In genomic region chr7:123354851-123355250, GRCm38 (mm10) we compare ENCODE assay signal across 28 mouse cellular contexts. TPM values are rescaled to one million over a fixed set of nuclear protein-coding genes. Genes with fewer than 3 reads are reported as not detected.
DNase-seq lines count a peak whose midpoint lies in the region; ATAC-seq and TF ChIP-seq lines count a peak whose summit lies in the region.
"Had no signal": no experiment of that assay in that cellular context is flagged by ENCODE, and none has a peak within 500 bp of the region (broad histone marks: within the 10 kb centered on the region; RNA-seq: fewer than 3 reads in every experiment).

No protein-coding gene starts in this region.

- ATAC-seq in liver, embryonic 12.5 days = no peak
- no peak for ATAC-seq in liver, embryonic 13.5 days (ENCODE audit: low read depth)
- no peak for ATAC-seq in midbrain, embryonic 11.5 days (ENCODE audit: low FRiP score)
- ATAC-seq: forebrain, embryonic 14.5 days; lung, postnatal 0 days; Patski had no signal

- dilution Hi-C loops in CH12.LX (cut with MboI; ENCODE audit: extremely low pct_ligation_motif_present, extremely low pct_unique_long_range_greater_than_20kb, low sequenced_read_pairs) = no loop called here

- peak overlapping the region; percentile 65 for H3K9ac ChIP-seq in liver, embryonic 12.5 days
- H3K9ac ChIP-seq in CH12.LX (ENCODE audit: insufficient read depth, low read depth) = 0 out of 2 replicates have a peak overlapping the region, but pooled peaks have one; percentile 34
- H3K9ac ChIP-seq in liver, embryonic 13.5 days = peak overlapping the region; percentile 49
- H3K9ac ChIP-seq in midbrain, embryonic 11.5 days (ENCODE audit: low read length) = no peak overlapping the region
- H3K9ac ChIP-seq: embryonic facial prominence, embryonic 15.5 days; heart, embryonic 12.5 days; hindbrain, embryonic 12.5 days; limb, embryonic 15.5 days; stomach, embryonic 15.5 days had no signal

- in situ Hi-C loops in CH12.LX (cut with MboI; ENCODE audit: low pct_ligation_motif_present, low pct_unique_long_range_greater_than_20kb, low sequenced_read_pairs) = no loop called here

- peak overlapping the region; percentile 72 for H3K4me2 ChIP-seq in liver, embryonic 12.5 days
- peak overlapping the region; percentile 78 for H3K4me2 ChIP-seq in CH12.LX (ENCODE audit: insufficient read depth, low read depth, poor library complexity, severe bottlenecking)
- H3K4me2 ChIP-seq in liver, embryonic 13.5 days = peak overlapping the region; percentile 67
- H3K4me2 ChIP-seq in midbrain, embryonic 11.5 days = no peak overlapping the region
- H3K4me2 ChIP-seq: embryonic facial prominence, embryonic 15.5 days; heart, embryonic 12.5 days; hindbrain, embryonic 12.5 days; limb, embryonic 15.5 days; stomach, embryonic 15.5 days had no signal

- peaks cover 95% of the 10 kb centered on the region for H3K4me1 ChIP-seq in liver, embryonic 12.5 days
- peaks cover 35 to 94% of the 10 kb centered on the region in 2 experiments for H3K4me1 ChIP-seq in CH12.LX (ENCODE audit: control insufficient read depth in 1 of 2, insufficient read depth in 2 of 2)
- peaks cover 94% of the 10 kb centered on the region for H3K4me1 ChIP-seq in liver, embryonic 13.5 days (replicated peaks)
- H3K4me1 ChIP-seq in megakaryocyte, embryonic 14.5 days = peaks cover 77% of the 10 kb centered on the region
- peaks cover 3% of the 10 kb centered on the region; the same call in 1 of the 2 replicates for H3K4me1 ChIP-seq in midbrain, embryonic 11.5 days (ENCODE audit: control insufficient read depth, insufficient read depth, low read length)
- H3K4me1 ChIP-seq: embryonic facial prominence, embryonic 15.5 days; hindbrain, embryonic 12.5 days; stomach, embryonic 15.5 days had no signal

- no peaks in the 10 kb centered on the region for H3K27me3 ChIP-seq in liver, embryonic 12.5 days (replicated peaks)
- no peaks in the 10 kb centered on the region for H3K27me3 ChIP-seq in CH12.LX (replicated peaks)
- no peaks in the 10 kb centered on the region for H3K27me3 ChIP-seq in liver, embryonic 13.5 days
- H3K27me3 ChIP-seq in megakaryocyte, embryonic 14.5 days (replicated peaks) = no peaks in the 10 kb centered on the region
- no peaks in the 10 kb centered on the region for H3K27me3 ChIP-seq in midbrain, embryonic 11.5 days (ENCODE audit: control insufficient read depth, insufficient read depth, low read length)
- H3K27me3 ChIP-seq: embryonic facial prominence, embryonic 15.5 days; heart, embryonic 12.5 days; hindbrain, embryonic 12.5 days; limb, embryonic 15.5 days; Patski; stomach, embryonic 15.5 days had no signal

- peak overlapping the region; percentile 88 for H3K27ac ChIP-seq in liver, embryonic 12.5 days
- H3K27ac ChIP-seq in CH12.LX (ENCODE audit: insufficient read depth, low read depth) = peak overlapping the region; percentile 97; the same call in 1 of the 2 replicates
- H3K27ac ChIP-seq in liver, embryonic 13.5 days = peak overlapping the region; percentile 86
- no peak overlapping the region for H3K27ac ChIP-seq in midbrain, embryonic 11.5 days (ENCODE audit: low read depth, low read length)
- H3K27ac ChIP-seq: embryonic facial prominence, embryonic 15.5 days; hindbrain, embryonic 12.5 days; kidney, postnatal 0 days; left cerebral cortex, adult 2 months; limb, embryonic 15.5 days; stomach, embryonic 15.5 days had no signal

- DNase-seq in liver (no peak), CH12.LX (ENCODE audit: extremely low read depth) (no peak)
- DNase-seq in liver, embryonic 13.5 days = no peak
- no peak for DNase-seq in midbrain, embryonic 11.5 days (ENCODE audit: low spot score, missing footprints)
- no peak for DNase-seq in frontal cortex, adult 2 months (ENCODE audit: extremely low spot score in 1 of 2, low spot score in 1 of 2)
- no peak for DNase-seq in lung, postnatal 14 days
- DNase-seq: adrenal gland, adult 8-10 months; B cell, adult 2 months; cerebellum, adult 8-10 months; cerebellum, postnatal 36 days; gastrocnemius, postnatal 10 days; heart, adult 11 months; heart, postnatal 14 days; kidney, adult 11 months; left cerebral cortex, postnatal 4 days; midbrain, embryonic 14.5 days had no signal

- peak overlapping the region; percentile 31; the same call in 1 of the 2 replicates for H3K4me3 ChIP-seq in liver, embryonic 12.5 days
- no peak overlapping the region for H3K4me3 ChIP-seq in CH12.LX (replicated peaks in 1 of 3; ENCODE audit: low read depth in 2 of 3, low read length in 2 of 3, poor library complexity in 1 of 3)
- H3K4me3 ChIP-seq in liver, embryonic 13.5 days (replicated peaks) = peak overlapping the region; percentile 34; the same call in 1 of the 2 replicates
- H3K4me3 ChIP-seq in megakaryocyte, embryonic 14.5 days (replicated peaks) = peak overlapping the region; percentile 23
- H3K4me3 ChIP-seq in midbrain, embryonic 11.5 days (ENCODE audit: low read depth, low read length) = no peak overlapping the region
- H3K4me3 ChIP-seq: embryonic facial prominence, embryonic 15.5 days; heart, embryonic 12.5 days; hindbrain, embryonic 12.5 days; left cerebral cortex, adult 2 months; limb, embryonic 15.5 days; stomach, embryonic 15.5 days had no signal

- TF ChIP-seq POLR2A in CH12.LX (IDR thresholded peaks at IDR 0.05; ENCODE audit: low read depth, low read length) = no peak

- TF ChIP-seq RAD21 in CH12.LX (IDR thresholded peaks at IDR 0.05; ENCODE audit: low read depth, low read length) = no peak

- TF ChIP-seq CTCF in CH12.LX (conservative IDR thresholded peaks at IDR 0.05 in 1 of 2, IDR thresholded peaks at IDR 0.05 in 1 of 2; ENCODE audit: low read depth in 2 of 2, low read length in 2 of 2) = no peak

- H3K9me3 ChIP-seq in liver, embryonic 12.5 days (replicated peaks) = no peaks in the 10 kb centered on the region
- H3K9me3 ChIP-seq in CH12.LX (replicated peaks; ENCODE audit: low read length) = peaks cover 5% of the 10 kb centered on the region
- H3K9me3 ChIP-seq in liver, embryonic 13.5 days (replicated peaks) = no peaks in the 10 kb centered on the region
- no peaks in the 10 kb centered on the region for H3K9me3 ChIP-seq in megakaryocyte, embryonic 14.5 days
- no peaks in the 10 kb centered on the region for H3K9me3 ChIP-seq in midbrain, embryonic 11.5 days (ENCODE audit: control insufficient read depth, low read length)
- H3K9me3 ChIP-seq: embryonic facial prominence, embryonic 15.5 days; heart, embryonic 12.5 days; hindbrain, embryonic 12.5 days; limb, embryonic 15.5 days; stomach, embryonic 15.5 days had no signal

- WGBS in liver, embryonic 12.5 days (ENCODE audit: insufficient replicate concordance) = 68% methylated on average over 2 of the region's 2 CpGs
- 64% methylated on average over 2 of the region's 2 CpGs for WGBS in liver, embryonic 13.5 days (ENCODE audit: insufficient replicate concordance)
- WGBS in midbrain, embryonic 11.5 days = 91% methylated on average over 2 of the region's 2 CpGs

- H3K36me3 ChIP-seq in liver, embryonic 12.5 days = peaks cover 15% of the 10 kb centered on the region
- H3K36me3 ChIP-seq in CH12.LX (replicated peaks in 1 of 2; ENCODE audit: control insufficient read depth in 1 of 2, insufficient read depth in 1 of 2, low read length in 1 of 2) = peaks cover 0 to 45% of the 10 kb centered on the region in 2 experiments
- H3K36me3 ChIP-seq in liver, embryonic 13.5 days = peaks cover 10% of the 10 kb centered on the region; the same call in 1 of the 2 replicates
- peaks cover 17% of the 10 kb centered on the region for H3K36me3 ChIP-seq in megakaryocyte, embryonic 14.5 days (replicated peaks; ENCODE audit: low read length)
- H3K36me3 ChIP-seq in midbrain, embryonic 11.5 days (ENCODE audit: control insufficient read depth, insufficient read depth, low read length) = no peaks in the 10 kb centered on the region
- H3K36me3 ChIP-seq: embryonic facial prominence, embryonic 15.5 days; hindbrain, embryonic 12.5 days; limb, embryonic 15.5 days; stomach, embryonic 15.5 days had no signal

- H3K79me2 ChIP-seq in CH12.LX (replicated peaks; ENCODE audit: control insufficient read depth, extremely low read depth, insufficient read depth, poor library complexity, severe bottlenecking) = peaks cover 53% of the 10 kb centered on the region

- no peak for TF ChIP-seq EP300 in CH12.LX (IDR thresholded peaks at IDR 0.05; ENCODE audit: low read length)

TF ChIP-seq in CH12.LX, 34 proteins besides CTCF, POLR2A, EP300 and RAD21 (continues in another document):
- no peak for TF ChIP-seq MAZ (IDR thresholded peaks at IDR 0.05; ENCODE audit: low read depth, low read length)
- no peak for TF ChIP-seq MXI1 (IDR thresholded peaks at IDR 0.05; ENCODE audit: low read depth, low read length)
- no peak for TF ChIP-seq SIN3A (IDR thresholded peaks at IDR 0.05; ENCODE audit: low read length)
- no peak for TF ChIP-seq E2F4 (IDR thresholded peaks at IDR 0.05; ENCODE audit: insufficient replicate concordance, low read depth, low read length)
- TF ChIP-seq ZNF384 (IDR thresholded peaks at IDR 0.05; ENCODE audit: low read depth, low read length) = no peak
- TF ChIP-seq RCOR1 (conservative IDR thresholded peaks at IDR 0.05; ENCODE audit: low read depth, low read length) = no peak
- TF ChIP-seq ZC3H11A (IDR thresholded peaks at IDR 0.05; ENCODE audit: low read depth, low read length) = no peak
- no peak for TF ChIP-seq IRF4 (IDR thresholded peaks at IDR 0.05; ENCODE audit: low read depth, low read length)
- no peak for TF ChIP-seq BHLHE40 (IDR thresholded peaks at IDR 0.05; ENCODE audit: low read depth, low read length)
- no peak for TF ChIP-seq MEF2A (IDR thresholded peaks at IDR 0.05; ENCODE audit: borderline replicate concordance, low read depth, low read length)

RNA-seq across cellular contexts. Expression of gene Lcmt1, which starts 14.7 kb away (rescaled TPM):
- polyA plus RNA-seq in liver, embryonic 12.5 days (2016; fragmentation: Nextera tagmentation; extraction: Ambion mirVana) = 33.4 and 34.4 TPM in 2 replicates
- 26.4 and 27.6 TPM in 2 replicates for total RNA-seq in CH12.LX (2012; rRNA removed)
- 34.8 and 38.0 TPM in 2 replicates for total RNA-seq in CH12.LX (2014; rRNA removed)
- 26.4 and 28.6 TPM in 2 replicates for polyA plus RNA-seq in CH12.LX (2012; ENCODE audit: insufficient read length, low read depth)
- polyA plus RNA-seq in liver, embryonic 13.5 days (2015; fragmentation: Nextera tagmentation; extraction: Ambion mirVana) = 30.6 and 33.7 TPM in 2 replicates
- 2.3 and 4.3 TPM in 2 replicates for polyA plus RNA-seq in megakaryocyte, embryonic 14.5 days (2012; ENCODE audit: insufficient read depth, low replicate concordance)
- 68.7 and 74.0 TPM in 2 replicates for polyA plus RNA-seq in midbrain, embryonic 11.5 days (2014; fragmentation: Nextera tagmentation; extraction: Ambion mirVana)
- 87.9 and 89.4 TPM in 2 replicates for polyA plus RNA-seq in frontal cortex, adult 2 months (2012; rRNA removed)

RNA-seq across cellular contexts. Expression of gene Arhgap17, which starts 14.9 kb away (rescaled TPM):
- 16.7 TPM in 2 replicates for polyA plus RNA-seq in liver, embryonic 12.5 days (2016; fragmentation: Nextera tagmentation; extraction: Ambion mirVana)
- total RNA-seq in CH12.LX (2012; rRNA removed) = 5.8 and 6.7 TPM in 2 replicates
- total RNA-seq in CH12.LX (2014; rRNA removed) = 6.3 and 7.4 TPM in 2 replicates
- polyA plus RNA-seq in CH12.LX (2012; ENCODE audit: insufficient read length, low read depth) = 43.7 and 56.1 TPM in 2 replicates
- polyA plus RNA-seq in liver, embryonic 13.5 days (2015; fragmentation: Nextera tagmentation; extraction: Ambion mirVana) = 8.5 and 12.0 TPM in 2 replicates
- 51.0 and 54.9 TPM in 2 replicates for polyA plus RNA-seq in megakaryocyte, embryonic 14.5 days (2012; ENCODE audit: insufficient read depth, low replicate concordance)
- 24.8 and 26.2 TPM in 2 replicates for polyA plus RNA-seq in midbrain, embryonic 11.5 days (2014; fragmentation: Nextera tagmentation; extraction: Ambion mirVana)
- polyA plus RNA-seq in frontal cortex, adult 2 months (2012; rRNA removed) = 16.4 and 20.4 TPM in 2 replicates

Comparison
In these comparisons a context has a peak if more than half of its experiments do, and no peak if none do; other contexts are left out.
1. H3K4me3 ChIP-seq: peak in liver, embryonic 12.5 days (single experiment), liver, embryonic 13.5 days (single experiment) and megakaryocyte, embryonic 14.5 days (single experiment); none in CH12.LX (0 of 3) and midbrain, embryonic 11.5 days (single experiment).